Mouse (Mus musculus): ENCODE data around the gene Relb. TPM values are rescaled to one million over a fixed set of nuclear protein-coding genes. Genes with fewer than 3 reads are reported as not detected.
A peak's percentile ranks its signal among the peaks of the same experiment; 100 is the strongest.

The Relb gene
- total and polyA plus RNA-seq, 3 experiments, result 44.0 to 59.6 (median 58.1) TPM

GRCm38 (mm10) chr7:19663940-19664339 is 34.7 kb upstream of the Relb start:
- Histone ChIP-seq H3K4me2 (ENCODE audit: insufficient read depth, low read depth, poor library complexity, severe bottlenecking) (peak overlapping the region; percentile 62), H3K4me1 (ENCODE audit: control insufficient read depth in 1 of 2, insufficient read depth in 2 of 2) (peaks cover 14 to 46% of the 10 kb centered on the region in 2 experiments; a peak in 3 of 4 replicates), H3K4me3 (replicated peaks in 1 of 3; ENCODE audit: low read depth in 2 of 3, low read length in 2 of 3, poor library complexity in 1 of 3) (peak overlapping the region; percentile 80 to 94 (median 81)), H3K9me3 (replicated peaks; ENCODE audit: low read length) (no peaks in the 10 kb centered on the region), H3K36me3 (replicated peaks in 1 of 2; ENCODE audit: control insufficient read depth in 1 of 2, insufficient read depth in 1 of 2, low read length in 1 of 2) (peaks cover 20 to 38% of the 10 kb centered on the region in 2 experiments), H3K9ac (ENCODE audit: insufficient read depth, low read depth) (peak overlapping the region; percentile 96), H3K79me2 (replicated peaks; ENCODE audit: control insufficient read depth, extremely low read depth, insufficient read depth, poor library complexity, severe bottlenecking) (peaks cover 53% of the 10 kb centered on the region), H3K27me3 (replicated peaks) (no peaks in the 10 kb centered on the region), H3K27ac (ENCODE audit: insufficient read depth, low read depth) (no peak overlapping the region)
- no peak for DNase-seq (ENCODE audit: extremely low read depth)
- TF ChIP-seq NRF1 (IDR thresholded peaks at IDR 0.05; ENCODE audit: low read depth, low read length), result no peak
- no peak for TF ChIP-seq MXI1 (IDR thresholded peaks at IDR 0.05; ENCODE audit: low read depth, low read length)
- TF ChIP-seq EP300 (IDR thresholded peaks at IDR 0.05; ENCODE audit: low read length), result no peak
- no peak for TF ChIP-seq RAD21 (IDR thresholded peaks at IDR 0.05; ENCODE audit: low read depth, low read length)
- TF ChIP-seq ZNF384 (IDR thresholded peaks at IDR 0.05; ENCODE audit: low read depth, low read length), result no peak
- TF ChIP-seq IRF4 (IDR thresholded peaks at IDR 0.05; ENCODE audit: low read depth, low read length), result no peak
- TF ChIP-seq JUN (IDR thresholded peaks at IDR 0.05; ENCODE audit: insufficient read depth, low read depth, low read length), result no peak
- TF ChIP-seq TBP (conservative IDR thresholded peaks at IDR 0.05; ENCODE audit: low read depth, low read length), result no peak
- TF ChIP-seq ZKSCAN1 (IDR thresholded peaks at IDR 0.05; ENCODE audit: borderline replicate concordance, low read depth, low read length), result no peak
- TF ChIP-seq PAX5 (IDR thresholded peaks at IDR 0.05; ENCODE audit: low read length), result no peak
- no peak for TF ChIP-seq MYC (IDR thresholded peaks at IDR 0.05; ENCODE audit: low read depth, low read length)
- TF ChIP-seq GABPA (IDR thresholded peaks at IDR 0.05; ENCODE audit: insufficient replicate concordance, low read depth, low read length), result no peak
- no peak for TF ChIP-seq USF2 (conservative IDR thresholded peaks at IDR 0.05; ENCODE audit: low read depth, low read length)
- TF ChIP-seq MEF2A (IDR thresholded peaks at IDR 0.05; ENCODE audit: borderline replicate concordance, low read depth, low read length), result no peak
- dilution Hi-C loops (cut with MboI; ENCODE audit: extremely low pct_ligation_motif_present, extremely low pct_unique_long_range_greater_than_20kb, low sequenced_read_pairs), result no loop called here
- in situ Hi-C loops (cut with MboI; ENCODE audit: low pct_ligation_motif_present, low pct_unique_long_range_greater_than_20kb, low sequenced_read_pairs), result no loop called here

GRCm38 (mm10) chr7:19652614-19653013 is 23.4 kb upstream of the Relb start:
- Histone ChIP-seq H3K27me3 (replicated peaks) (no peaks in the 10 kb centered on the region), H3K9me3 (replicated peaks; ENCODE audit: low read length) (no peaks in the 10 kb centered on the region), H3K27ac (ENCODE audit: insufficient read depth, low read depth) (no peak overlapping the region), H3K79me2 (replicated peaks; ENCODE audit: control insufficient read depth, extremely low read depth, insufficient read depth, poor library complexity, severe bottlenecking) (peaks cover 9% of the 10 kb centered on the region), H3K4me1 (ENCODE audit: control insufficient read depth in 1 of 2, insufficient read depth in 2 of 2) (no peaks in the 10 kb centered on the region), H3K36me3 (replicated peaks in 1 of 2; ENCODE audit: control insufficient read depth in 1 of 2, insufficient read depth in 1 of 2, low read length in 1 of 2) (peaks cover 64 to 92% of the 10 kb centered on the region in 2 experiments), H3K4me2 (ENCODE audit: insufficient read depth, low read depth, poor library complexity, severe bottlenecking) (no peak overlapping the region), H3K4me3 (replicated peaks in 1 of 3; ENCODE audit: low read depth in 2 of 3, low read length in 2 of 3, poor library complexity in 1 of 3) (no peak overlapping the region), H3K9ac (ENCODE audit: insufficient read depth, low read depth) (no peak overlapping the region)
- dilution Hi-C loops (cut with MboI; ENCODE audit: extremely low pct_ligation_motif_present, extremely low pct_unique_long_range_greater_than_20kb, low sequenced_read_pairs) (no loop called here), in situ Hi-C loops (cut with MboI; ENCODE audit: low pct_ligation_motif_present, low pct_unique_long_range_greater_than_20kb, low sequenced_read_pairs) (no loop called here)
- no peak for TF ChIP-seq ZKSCAN1 (IDR thresholded peaks at IDR 0.05; ENCODE audit: borderline replicate concordance, low read depth, low read length)
- no peak for TF ChIP-seq MAZ (IDR thresholded peaks at IDR 0.05; ENCODE audit: low read depth, low read length)
- TF ChIP-seq ZC3H11A (IDR thresholded peaks at IDR 0.05; ENCODE audit: low read depth, low read length), result no peak
- no peak for TF ChIP-seq TCF12 (IDR thresholded peaks at IDR 0.05; ENCODE audit: low read depth, low read length)
- no peak for TF ChIP-seq BHLHE40 (IDR thresholded peaks at IDR 0.05; ENCODE audit: low read depth, low read length)
- no peak for TF ChIP-seq EP300 (IDR thresholded peaks at IDR 0.05; ENCODE audit: low read length)
- TF ChIP-seq ZMIZ1 (IDR thresholded peaks at IDR 0.05; ENCODE audit: low read depth, low read length), result no peak
- TF ChIP-seq USF2 (conservative IDR thresholded peaks at IDR 0.05; ENCODE audit: low read depth, low read length), result no peak
- no peak for TF ChIP-seq TBP (conservative IDR thresholded peaks at IDR 0.05; ENCODE audit: low read depth, low read length)
- TF ChIP-seq E2F4 (IDR thresholded peaks at IDR 0.05; ENCODE audit: insufficient replicate concordance, low read depth, low read length), result no peak
- no peak for TF ChIP-seq ELF1 (IDR thresholded peaks at IDR 0.05; ENCODE audit: low read depth, low read length)
- TF ChIP-seq MYC (IDR thresholded peaks at IDR 0.05; ENCODE audit: low read depth, low read length), result no peak
- no peak for TF ChIP-seq CTCF (conservative IDR thresholded peaks at IDR 0.05 in 1 of 2, IDR thresholded peaks at IDR 0.05 in 1 of 2; ENCODE audit: low read depth in 2 of 2, low read length in 2 of 2)
- TF ChIP-seq SIN3A (IDR thresholded peaks at IDR 0.05; ENCODE audit: low read length), result no peak
- DNase-seq (ENCODE audit: extremely low read depth), result no peak
